Mouse (Mus musculus): Measurements from ENCODE around the gene Hoxd9. TPM values are rescaled to one million over a fixed set of nuclear protein-coding genes. Genes with fewer than 3 reads are reported as not detected.

Hoxd9 gene
- polyA plus RNA-seq, 1 experiment: 23.9 TPM

DNA sequence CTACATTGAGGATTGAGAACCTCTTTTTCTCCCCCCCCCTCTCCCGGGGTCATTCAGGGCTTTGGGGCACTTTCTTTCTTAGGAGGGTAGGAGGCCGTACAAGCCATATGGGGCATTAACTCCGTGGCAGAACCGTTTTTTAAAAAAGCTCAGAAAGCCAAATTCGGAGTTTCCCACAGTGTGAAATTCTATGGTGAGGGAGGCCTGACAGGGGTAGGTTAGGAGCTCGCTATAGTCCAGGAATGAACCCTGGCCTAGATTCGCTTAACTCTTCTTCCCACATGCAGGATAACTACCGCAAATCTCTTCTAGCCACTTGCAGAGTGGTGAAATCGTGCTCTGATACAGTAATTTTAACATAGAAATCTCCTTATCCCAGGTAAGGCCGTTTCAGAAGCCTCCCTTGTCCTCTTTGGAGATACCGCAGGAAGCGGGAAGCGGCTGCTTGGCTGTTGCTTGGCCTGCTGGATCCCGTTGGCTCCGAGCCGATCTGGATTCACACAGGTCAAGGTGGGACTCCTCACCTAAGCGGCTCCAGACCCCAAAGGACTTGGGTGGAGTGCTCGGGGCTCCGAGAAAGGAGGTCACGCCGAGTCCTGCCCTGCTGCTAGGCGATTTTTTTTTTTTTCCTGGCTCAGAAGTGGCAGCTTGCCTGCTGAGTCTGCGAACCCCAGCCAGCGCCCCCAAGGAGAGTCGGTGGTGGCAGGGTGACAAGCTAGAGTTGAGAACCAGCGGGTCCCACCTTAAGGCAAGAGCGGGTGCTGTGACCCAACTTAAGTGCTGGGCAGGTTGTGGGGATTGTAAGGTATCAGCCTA, 37.7 kb downstream of the Hoxd9 start:
- H3K27me3 ChIP-seq (replicated peaks; ENCODE audit: control insufficient read depth, insufficient read depth, low read length): no peaks in the 10 kb centered on the region
- H3K4me1 ChIP-seq (ENCODE audit: control insufficient read depth, insufficient read depth, low read length): peaks cover 5% of the 10 kb centered on the region; the same call in 1 of the 2 replicates
- 75% methylated on average over 27 of the region's 27 CpGs for WGBS

DNA sequence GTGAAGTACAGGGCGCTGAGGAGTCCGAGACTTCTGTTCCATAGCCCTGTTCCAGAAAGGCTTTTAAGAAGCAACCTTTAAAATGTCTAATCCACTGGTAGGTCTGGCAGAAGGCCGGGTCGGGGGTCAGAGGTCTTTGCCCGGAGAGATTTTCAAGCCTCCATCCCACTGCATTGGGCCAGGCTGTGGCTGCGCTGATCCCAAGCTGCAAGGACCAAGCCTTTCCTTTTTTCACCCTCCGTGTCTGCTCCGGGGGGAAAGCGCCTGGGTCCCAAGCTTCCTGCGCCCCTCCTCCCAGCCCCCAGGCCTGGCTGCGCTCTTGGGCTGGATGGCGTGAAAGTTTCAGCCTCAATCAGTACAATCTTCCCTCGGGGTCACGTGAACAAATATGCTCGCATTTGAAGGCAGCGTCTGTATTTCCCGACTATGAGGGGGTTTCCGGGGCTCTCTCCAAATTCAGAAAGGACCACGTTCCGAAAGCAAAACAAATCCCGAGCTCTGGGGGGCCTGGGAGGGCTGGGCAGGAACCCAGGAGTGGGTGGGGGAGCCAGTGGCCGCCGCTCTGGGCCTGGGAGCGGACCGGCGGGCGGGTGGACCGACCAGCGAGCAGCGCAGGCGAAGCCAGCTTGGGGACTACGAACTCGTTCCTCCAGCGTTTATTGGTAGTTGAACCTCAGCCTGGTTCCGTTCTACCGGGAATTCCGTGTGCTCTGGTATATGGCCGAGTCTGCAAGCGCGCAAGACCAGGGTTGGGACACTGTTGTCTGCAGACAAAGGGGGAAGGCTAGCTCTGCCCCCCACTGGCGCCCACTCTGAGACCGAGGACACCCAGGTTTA, 38.5 kb downstream of the Hoxd9 start:
- no peak for DNase-seq
- peaks cover 5% of the 10 kb centered on the region; the same call in 1 of the 2 replicates for H3K4me1 ChIP-seq (ENCODE audit: control insufficient read depth, insufficient read depth, low read length)
- H3K27ac ChIP-seq (ENCODE audit: insufficient read depth, low read depth, low read length): no peak overlapping the region
- WGBS: 62% methylated on average over 42 of the region's 42 CpGs
- TF ChIP-seq CTCF (conservative IDR thresholded peaks at IDR 0.05; ENCODE audit: insufficient read depth, insufficient read length, low read depth, low read length) (no peak), POLR2A (IDR thresholded peaks at IDR 0.05; ENCODE audit: low read depth, low read length) (no peak)
- H3K27me3 ChIP-seq (replicated peaks; ENCODE audit: control insufficient read depth, insufficient read depth, low read length): no peaks in the 10 kb centered on the region
- no peak overlapping the region for H3K4me3 ChIP-seq (ENCODE audit: insufficient read depth, low read depth, low read length)
- H3K36me3 ChIP-seq (ENCODE audit: control insufficient read depth, insufficient read depth, low read length): no peaks in the 10 kb centered on the region

More for the DNA sequence above, 37.7 kb downstream of the Hoxd9 start:
- TF ChIP-seq POLR2A (IDR thresholded peaks at IDR 0.05; ENCODE audit: low read depth, low read length) (no peak), CTCF (conservative IDR thresholded peaks at IDR 0.05; ENCODE audit: insufficient read depth, insufficient read length, low read depth, low read length) (no peak)
- no peak overlapping the region for H3K4me3 ChIP-seq (ENCODE audit: insufficient read depth, low read depth, low read length)
- H3K36me3 ChIP-seq (ENCODE audit: control insufficient read depth, insufficient read depth, low read length): no peaks in the 10 kb centered on the region
- DNase-seq: no peak
- H3K27ac ChIP-seq (ENCODE audit: insufficient read depth, low read depth, low read length): no peak overlapping the region

DNA sequence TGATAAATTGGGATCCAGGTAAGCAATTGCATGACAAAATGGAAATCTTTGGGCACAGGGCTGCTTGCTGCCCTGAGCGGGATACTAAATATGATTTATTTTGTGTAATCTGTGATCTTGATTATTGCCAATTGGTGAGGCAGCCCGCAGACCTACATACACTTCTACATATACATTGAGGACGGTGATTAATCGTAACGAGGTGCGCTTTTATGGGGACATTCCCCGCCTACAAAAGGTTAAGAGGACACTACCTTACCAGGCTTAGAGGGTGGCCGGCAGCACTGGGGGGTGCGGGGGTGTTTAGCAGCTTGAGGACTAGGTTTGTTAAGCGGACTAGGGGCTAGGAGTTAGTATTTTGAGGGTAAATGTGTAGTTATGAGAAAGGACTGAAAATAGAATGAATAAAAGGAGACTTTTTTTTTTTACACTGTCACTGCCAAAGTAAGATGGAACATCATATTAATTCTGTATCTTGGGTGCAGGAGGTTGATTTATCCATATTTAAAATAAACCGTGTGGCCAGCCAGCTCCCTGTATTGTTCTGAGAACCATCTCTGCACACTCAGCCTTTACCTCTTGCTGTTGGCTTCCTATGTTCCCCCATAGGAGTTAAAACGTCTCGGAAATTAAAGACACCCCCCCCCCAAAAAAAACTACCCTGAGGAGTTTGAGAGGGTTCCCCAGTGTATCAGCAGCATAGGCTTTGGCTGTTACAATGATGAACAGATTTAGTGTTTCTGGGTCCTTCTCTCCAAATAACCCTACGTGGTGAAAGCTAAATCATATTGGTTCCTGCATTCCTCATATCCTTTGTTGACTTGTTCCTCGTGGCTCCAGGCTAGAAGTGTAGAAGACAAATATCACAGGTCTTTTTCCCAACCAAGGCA, 39.4 kb downstream of the Hoxd9 start:
- Histone ChIP-seq H3K27ac (ENCODE audit: insufficient read depth, low read depth, low read length) (peak overlapping the region; percentile 7; the same call in 1 of the 2 replicates), H3K4me3 (ENCODE audit: insufficient read depth, low read depth, low read length) (no peak overlapping the region), H3K4me1 (ENCODE audit: control insufficient read depth, insufficient read depth, low read length) (peaks cover 5% of the 10 kb centered on the region; the same call in 1 of the 2 replicates), H3K36me3 (ENCODE audit: control insufficient read depth, insufficient read depth, low read length) (no peaks in the 10 kb centered on the region), H3K27me3 (replicated peaks; ENCODE audit: control insufficient read depth, insufficient read depth, low read length) (no peaks in the 10 kb centered on the region)
- no peak for DNase-seq
- TF ChIP-seq POLR2A (IDR thresholded peaks at IDR 0.05; ENCODE audit: low read depth, low read length) (no peak), CTCF (conservative IDR thresholded peaks at IDR 0.05; ENCODE audit: insufficient read depth, insufficient read length, low read depth, low read length) (no peak)
- 73% methylated on average over 15 of the region's 15 CpGs for WGBS

DNA sequence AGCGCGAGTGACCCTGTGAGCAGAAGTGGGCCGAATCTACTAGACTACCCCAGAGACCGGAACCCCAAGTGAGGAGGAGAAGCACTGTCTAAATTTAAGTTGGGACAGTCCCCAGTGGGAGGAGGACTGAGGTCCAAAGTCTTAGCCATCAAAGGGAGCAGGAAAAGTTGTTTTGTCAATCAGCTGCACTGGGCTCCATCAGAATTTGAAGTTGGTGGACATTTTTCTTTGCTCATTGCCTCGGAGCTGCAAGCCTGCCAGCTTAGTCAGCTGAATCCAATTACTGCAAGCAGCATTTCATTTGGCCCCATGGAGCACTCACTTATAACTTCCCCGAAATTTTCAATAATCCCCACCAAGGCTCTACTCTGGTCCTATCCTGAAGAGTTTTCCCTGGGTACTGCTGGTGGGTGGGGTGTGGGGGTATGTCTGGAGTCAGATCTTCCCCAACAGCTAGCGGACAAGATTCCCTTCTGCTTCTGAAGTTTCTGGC, 40.1 kb downstream of the Hoxd9 start:
- TF ChIP-seq POLR2A (IDR thresholded peaks at IDR 0.05; ENCODE audit: low read depth, low read length): no peak
- no peak for TF ChIP-seq CTCF (conservative IDR thresholded peaks at IDR 0.05; ENCODE audit: insufficient read depth, insufficient read length, low read depth, low read length)
- peak; percentile 45 for DNase-seq
- Histone ChIP-seq H3K4me1 (ENCODE audit: control insufficient read depth, insufficient read depth, low read length) (peaks cover 5% of the 10 kb centered on the region; the same call in 1 of the 2 replicates), H3K27ac (ENCODE audit: insufficient read depth, low read depth, low read length) (peak overlapping the region; percentile 7; the same call in 1 of the 2 replicates), H3K36me3 (ENCODE audit: control insufficient read depth, insufficient read depth, low read length) (no peaks in the 10 kb centered on the region), H3K4me3 (ENCODE audit: insufficient read depth, low read depth, low read length) (no peak overlapping the region), H3K27me3 (replicated peaks; ENCODE audit: control insufficient read depth, insufficient read depth, low read length) (no peaks in the 10 kb centered on the region)
- 63% methylated on average over 7 of the region's 7 CpGs for WGBS

DNA sequence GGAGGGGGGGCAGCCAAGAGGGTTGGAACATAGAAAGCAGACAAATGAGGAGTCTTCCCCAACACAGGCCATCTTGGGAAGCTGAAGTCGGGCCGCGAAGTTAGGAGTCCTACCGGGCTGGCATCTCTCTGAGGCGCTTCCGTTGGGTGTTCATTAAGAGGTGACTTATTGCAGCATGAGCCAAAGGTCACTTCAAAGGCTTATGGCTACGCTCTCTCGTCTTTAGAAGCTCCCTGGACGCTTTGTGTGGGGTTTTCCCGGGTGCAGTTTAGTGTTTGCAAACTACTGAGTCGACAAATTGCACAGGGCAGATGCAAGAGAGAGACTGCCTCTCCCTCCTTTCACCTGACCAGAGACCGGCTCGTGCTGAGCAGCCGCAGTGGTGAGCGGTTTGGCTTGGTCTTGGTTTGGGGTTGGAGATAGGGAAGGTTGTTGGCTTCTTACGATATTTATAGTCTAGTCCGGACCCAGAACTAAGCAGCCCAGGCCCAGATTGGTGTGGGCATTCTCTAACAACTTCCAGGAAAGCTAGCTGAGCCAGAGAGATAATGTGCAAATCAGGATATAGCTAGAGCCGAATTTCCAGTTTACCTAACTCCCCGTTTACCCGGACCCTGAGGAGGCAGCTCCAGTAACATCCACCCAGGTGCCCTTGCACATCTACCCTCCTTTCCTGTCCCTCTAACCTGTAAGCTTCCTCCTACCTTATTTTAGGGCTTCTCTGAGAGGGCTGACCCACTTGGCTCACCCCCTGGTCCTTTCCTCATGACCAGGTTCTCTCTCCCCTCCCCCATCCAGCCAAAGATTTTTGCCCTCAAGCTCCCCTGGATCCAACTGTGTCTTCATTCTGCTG, 41.3 kb downstream of the Hoxd9 start:
- 22% methylated on average over 20 of the region's 20 CpGs for WGBS
- H3K36me3 ChIP-seq (ENCODE audit: control insufficient read depth, insufficient read depth, low read length): no peaks in the 10 kb centered on the region
- H3K27ac ChIP-seq (ENCODE audit: insufficient read depth, low read depth, low read length): no peak overlapping the region; the same call in 1 of the 2 replicates
- peak; percentile 62 for DNase-seq
- no peak for TF ChIP-seq CTCF (conservative IDR thresholded peaks at IDR 0.05; ENCODE audit: insufficient read depth, insufficient read length, low read depth, low read length)
- no peak for TF ChIP-seq POLR2A (IDR thresholded peaks at IDR 0.05; ENCODE audit: low read depth, low read length)
- H3K27me3 ChIP-seq (replicated peaks; ENCODE audit: control insufficient read depth, insufficient read depth, low read length): no peaks in the 10 kb centered on the region
- peaks cover 5% of the 10 kb centered on the region; the same call in 1 of the 2 replicates for H3K4me1 ChIP-seq (ENCODE audit: control insufficient read depth, insufficient read depth, low read length)
- no peak overlapping the region for H3K4me3 ChIP-seq (ENCODE audit: insufficient read depth, low read depth, low read length)

DNA sequence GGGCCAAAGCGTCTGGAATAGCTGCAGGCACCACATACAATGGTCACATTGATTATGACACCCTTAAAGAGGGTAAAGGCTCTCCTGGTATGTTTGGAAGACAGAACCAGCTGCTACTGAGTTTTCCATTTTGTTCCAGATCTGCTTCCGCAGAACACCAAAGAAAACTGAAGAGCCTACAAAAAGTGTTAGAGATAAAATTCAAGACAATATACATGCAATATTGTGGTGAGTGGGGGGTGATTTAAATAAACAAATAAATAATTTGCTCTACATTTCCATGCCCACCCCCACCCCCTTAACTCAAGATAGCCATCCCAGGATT, 41.9 kb downstream of the Hoxd9 start:
- no peak for TF ChIP-seq CTCF (conservative IDR thresholded peaks at IDR 0.05; ENCODE audit: insufficient read depth, insufficient read length, low read depth, low read length)
- no peak for TF ChIP-seq POLR2A (IDR thresholded peaks at IDR 0.05; ENCODE audit: low read depth, low read length)
- Histone ChIP-seq H3K27me3 (replicated peaks; ENCODE audit: control insufficient read depth, insufficient read depth, low read length) (no peaks in the 10 kb centered on the region), H3K27ac (ENCODE audit: insufficient read depth, low read depth, low read length) (no peak overlapping the region; the same call in 1 of the 2 replicates), H3K4me1 (ENCODE audit: control insufficient read depth, insufficient read depth, low read length) (peaks cover 5% of the 10 kb centered on the region; the same call in 1 of the 2 replicates), H3K4me3 (ENCODE audit: insufficient read depth, low read depth, low read length) (no peak overlapping the region), H3K36me3 (ENCODE audit: control insufficient read depth, insufficient read depth, low read length) (no peaks in the 10 kb centered on the region)
- WGBS: 54% methylated on average over 2 of the region's 2 CpGs
- no peak for DNase-seq

All from kidney, adult 2 months (tissue).